Mouse (Mus musculus): ENCODE data around the gene Cemip. TPM values are rescaled to one million over a fixed set of nuclear protein-coding genes. Genes with fewer than 3 reads are reported as not detected.

Cemip gene
- total RNA-seq, 1 experiment from 2014 or later = not detected

DNA sequence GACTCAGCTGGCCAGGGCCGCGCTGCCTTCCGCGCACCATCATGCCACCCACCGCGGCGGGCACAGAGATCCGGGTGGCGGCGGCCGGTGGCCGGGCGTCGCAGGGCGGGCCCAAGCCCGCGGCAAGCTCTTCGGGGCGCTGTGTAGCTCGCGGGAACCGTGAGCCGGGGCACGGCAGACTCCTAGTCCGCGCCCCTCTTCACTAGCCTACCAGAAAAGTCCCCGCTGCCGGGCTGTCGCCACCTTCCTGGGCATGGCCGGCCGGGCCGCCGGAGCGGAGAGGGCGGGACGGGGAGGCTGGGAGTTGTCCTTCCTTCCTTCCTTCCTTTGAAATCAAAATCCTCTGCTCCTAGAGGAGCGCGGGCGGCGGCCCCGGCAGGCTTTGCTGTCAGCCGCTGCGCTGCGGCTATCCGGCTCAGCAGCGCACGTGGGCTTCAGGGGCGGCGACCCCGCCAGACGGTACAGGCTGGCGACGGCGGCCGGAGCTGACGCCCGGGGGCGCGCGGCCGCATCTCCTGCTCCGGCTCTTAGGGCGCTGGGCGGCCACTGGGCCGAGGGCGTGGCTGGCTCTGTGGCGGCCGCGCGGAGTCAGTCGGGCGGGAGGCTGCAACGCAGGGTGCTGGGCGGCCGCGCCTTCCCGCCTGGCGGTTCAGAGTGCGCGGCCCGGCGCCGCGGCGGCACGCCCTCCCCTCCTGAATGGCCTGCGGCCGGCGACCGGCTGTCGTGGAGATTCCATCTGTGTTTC lies 202.9 kb downstream of the Cemip start:
- ATAC-seq (replicated peaks; ENCODE audit: insufficient number of reproducible peaks, low FRiP score, low TSS enrichment, poor library complexity, severe bottlenecking) = peak; percentile 27

Other genes starting within 250 kb of the Cemip start
- 10.3 to 11.2 TPM (median 10.5 TPM) in 3 replicates for gene Tlnrd1, start 202.2 kb downstream of the Cemip start, total RNA-seq (2017)
- 14.4 to 59.0 TPM (median 46.0 TPM) in 3 replicates for gene Mesd, start 202.0 kb downstream of the Cemip start, total RNA-seq (2017)
- 9.3 to 12.1 TPM (median 10.6 TPM) in 3 replicates for gene Abhd17c, start 65.4 kb upstream of the Cemip start, total RNA-seq (2017)